17 mouse cellular contexts compared by ENCODE assay signal in the genomic region with DNA sequence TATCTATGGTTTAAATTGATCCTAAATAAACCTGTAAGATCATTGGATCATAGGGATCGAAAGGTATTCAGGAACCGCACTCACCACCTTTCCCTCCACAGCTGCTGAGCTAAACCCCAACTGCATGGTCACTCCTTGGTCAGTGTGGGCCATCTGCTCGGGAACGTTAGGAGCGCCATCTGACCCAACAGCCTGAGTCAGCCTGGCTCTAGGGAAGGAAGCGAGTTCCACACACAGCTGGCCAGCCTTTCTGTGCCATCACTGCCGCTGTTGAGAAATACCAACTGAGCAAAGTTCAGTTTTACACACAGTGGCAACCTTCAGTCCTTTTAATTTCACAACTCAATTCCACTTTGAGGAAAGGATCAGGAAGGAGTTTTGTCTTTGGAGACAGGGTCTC. TPM values are rescaled to one million over a fixed set of nuclear protein-coding genes. Genes with fewer than 3 reads are reported as not detected.
DNase-seq lines count a peak whose midpoint lies in the region; ATAC-seq and TF ChIP-seq lines count a peak whose summit lies in the region.
"Had no signal": no experiment of that assay in that cellular context is flagged by ENCODE, and none has a peak within 500 bp of the region (broad histone marks: within the 10 kb centered on the region; RNA-seq: fewer than 3 reads in every experiment).

No protein-coding gene starts in this region.

- intact Hi-C loops in left cerebral cortex, postnatal 14 days (cut with DNase I): no loop called here

- H3K36me3 ChIP-seq in intestine, postnatal 0 days (ENCODE audit: control insufficient read depth, insufficient read depth): no peaks in the 10 kb centered on the region
- H3K36me3 ChIP-seq in megakaryocyte, embryonic 14.5 days (replicated peaks; ENCODE audit: low read length): no peaks in the 10 kb centered on the region
- H3K36me3 ChIP-seq: embryonic facial prominence, embryonic 15.5 days; forebrain, embryonic 15.5 days; midbrain, embryonic 12.5 days had no signal

- peak; percentile 23 for DNase-seq in kidney, adult 18-20 months
- DNase-seq in kidney, postnatal 4 days: no peak
- peak; percentile 75 for DNase-seq in adipocyte (ENCODE audit: low spot score)
- no peak for DNase-seq in ovary, postnatal 36 days (ENCODE audit: low spot score)
- no peak for DNase-seq in c-Kit-positive CD71-positive TER-119-positive erythroid progenitor cells, embryonic 14.5 days (ENCODE audit: low spot score)
- DNase-seq in left cerebral cortex, postnatal 14 days (ENCODE audit: low spot score in 2 of 2): no peak
- DNase-seq: cerebellum, postnatal 10 days; heart, postnatal 14 days; layer of hippocampus, postnatal 36 days; retina, postnatal 1 day; thymus, postnatal 25 days had no signal

- peak; percentile 93 for ATAC-seq in intestine, postnatal 0 days
- ATAC-seq: forebrain, embryonic 15.5 days; inflammation-experienced regulatory T-cells, adult 6 months had no signal

- WGBS in intestine, postnatal 0 days: 53% methylated on average over 7 of the region's 7 CpGs

- H3K4me3 ChIP-seq in intestine, postnatal 0 days (ENCODE audit: low read depth, low read length): no peak overlapping the region
- peak overlapping the region; percentile 44 for H3K4me3 ChIP-seq in megakaryocyte, embryonic 14.5 days (replicated peaks)
- H3K4me3 ChIP-seq: embryonic facial prominence, embryonic 15.5 days; forebrain, embryonic 15.5 days; midbrain, embryonic 12.5 days had no signal

- H3K4me2 ChIP-seq in intestine, postnatal 0 days (replicated peaks; ENCODE audit: low read depth): 0 out of 2 replicates have a peak overlapping the region, but pooled peaks have one; percentile 4
- H3K4me2 ChIP-seq: embryonic facial prominence, embryonic 15.5 days; forebrain, embryonic 15.5 days; midbrain, embryonic 12.5 days had no signal

- H3K9ac ChIP-seq in intestine, postnatal 0 days (ENCODE audit: low read depth, low read length): no peak overlapping the region
- H3K9ac ChIP-seq: embryonic facial prominence, embryonic 15.5 days; forebrain, embryonic 15.5 days; midbrain, embryonic 12.5 days had no signal

- no peaks in the 10 kb centered on the region for H3K9me3 ChIP-seq in intestine, postnatal 0 days (ENCODE audit: control insufficient read depth)
- H3K9me3 ChIP-seq in megakaryocyte, embryonic 14.5 days: no peaks in the 10 kb centered on the region
- H3K9me3 ChIP-seq: embryonic facial prominence, embryonic 15.5 days; forebrain, embryonic 15.5 days; midbrain, embryonic 12.5 days had no signal

- 0 out of 2 replicates have a peak, but pooled peaks cover 8% of the 10 kb centered on the region for H3K4me1 ChIP-seq in intestine, postnatal 0 days (replicated peaks; ENCODE audit: control insufficient read depth, insufficient read depth, low read length)
- peaks cover 38% of the 10 kb centered on the region for H3K4me1 ChIP-seq in megakaryocyte, embryonic 14.5 days
- H3K4me1 ChIP-seq: embryonic facial prominence, embryonic 15.5 days; forebrain, embryonic 15.5 days had no signal

- no peaks in the 10 kb centered on the region for H3K27me3 ChIP-seq in intestine, postnatal 0 days (replicated peaks; ENCODE audit: control insufficient read depth, insufficient read depth, low read length)
- peaks cover 40% of the 10 kb centered on the region for H3K27me3 ChIP-seq in megakaryocyte, embryonic 14.5 days (replicated peaks)
- H3K27me3 ChIP-seq: embryonic facial prominence, embryonic 15.5 days; forebrain, embryonic 15.5 days; midbrain, embryonic 12.5 days had no signal

- TF ChIP-seq CTCF in intestine, postnatal 0 days (IDR thresholded peaks at IDR 0.05; ENCODE audit: low read depth): no peak

- peak overlapping the region; percentile 11; the same call in 1 of the 2 replicates for H3K27ac ChIP-seq in intestine, postnatal 0 days (ENCODE audit: low read depth, low read length)
- H3K27ac ChIP-seq: embryonic facial prominence, embryonic 15.5 days; forebrain, embryonic 15.5 days; midbrain, embryonic 12.5 days had no signal

RNA-seq across cellular contexts. Expression of a gene that starts 31.1 kb away (rescaled TPM):
- 13.8 and 15.1 TPM in 2 replicates for polyA plus RNA-seq in intestine, postnatal 0 days (2015; fragmentation: Nextera tagmentation; extraction: Ambion mirVana)
- polyA plus RNA-seq in megakaryocyte, embryonic 14.5 days (2012; ENCODE audit: insufficient read depth, low replicate concordance): 6.1 TPM in 1 of 2 replicates, not detected in the other
- total RNA-seq in left cerebral cortex, postnatal 14 days (2021): 10 to 100 TPM in 1 of 2 experiments, 1 to 10 TPM in 1; 7.9 to 14.4 TPM

Comparison
In these comparisons a context has a peak if more than half of its experiments do, and no peak if none do; other contexts are left out.
1. DNase-seq: peak in kidney, adult 18-20 months (single experiment) and adipocyte (single experiment); none in kidney, postnatal 4 days (0 of 2), ovary, postnatal 36 days (single experiment), c-Kit-positive CD71-positive TER-119-positive erythroid progenitor cells, embryonic 14.5 days (single experiment) and left cerebral cortex, postnatal 14 days (0 of 2).